Mouse (Mus musculus): ENCODE data around the gene Smtnl1. TPM values are rescaled to one million over a fixed set of nuclear protein-coding genes. Genes with fewer than 3 reads are reported as not detected.

Gene Smtnl1
- not detected for polyA plus RNA-seq (2014; fragmentation: Illumina TruSeq; extraction: RNeasy Lipid Tissue Mini Kit (QIAGEN cat#74804); ENCODE audit: low read depth, low replicate concordance)

GRCm38 (mm10) chr2:84822552-84822951 lies at the start of gene Smtnl1:
Gene Smtnl1, minus strand, starts transcription at chr2:84822652.

GRCm38 (mm10) chr2:84838593-84838949 lies 16.1 kb upstream of the Smtnl1 start, which contains the start of gene Slc43a1:
Gene Slc43a1, plus strand, starts transcription at chr2:84838850.

GRCm38 (mm10) chr2:84826488-84827282 lies 4.2 kb upstream of the Smtnl1 start, which contains the start of gene Timm10:
Gene Timm10, plus strand, starts transcription at chr2:84826997.

GRCm38 (mm10) chr2:84798493-84798921 lies 23.9 kb downstream of the Smtnl1 start, which contains the start of gene Ube2l6:
Gene Ube2l6, plus strand, starts transcription at chr2:84798828.

GRCm38 (mm10) chr2:84775241-84775640 lies 47.2 kb downstream of the Smtnl1 start, which contains the start of gene Serping1:
Gene Serping1, minus strand, starts transcription at chr2:84775444.

Other genes with a start within 250 kb of the Smtnl1 start
- 246 TPM for gene Ctnnd1, start 171.9 kb downstream of the Smtnl1 start, polyA plus RNA-seq (2014; fragmentation: Illumina TruSeq; extraction: RNeasy Lipid Tissue Mini Kit (QIAGEN cat#74804); ENCODE audit: low read depth, low replicate concordance)
- gene Btbd18, start 163.6 kb downstream of the Smtnl1 start, polyA plus RNA-seq (2014; fragmentation: Illumina TruSeq; extraction: RNeasy Lipid Tissue Mini Kit (QIAGEN cat#74804); ENCODE audit: low read depth, low replicate concordance): not detected
- 14.6 TPM for gene Selenoh, start 151.9 kb downstream of the Smtnl1 start, polyA plus RNA-seq (2014; fragmentation: Illumina TruSeq; extraction: RNeasy Lipid Tissue Mini Kit (QIAGEN cat#74804); ENCODE audit: low read depth, low replicate concordance)
- not detected for gene Gm28635, start 144.6 kb downstream of the Smtnl1 start, polyA plus RNA-seq (2014; fragmentation: Illumina TruSeq; extraction: RNeasy Lipid Tissue Mini Kit (QIAGEN cat#74804); ENCODE audit: low read depth, low replicate concordance)
- 72.2 TPM for gene Med19, start 144.2 kb downstream of the Smtnl1 start, polyA plus RNA-seq (2014; fragmentation: Illumina TruSeq; extraction: RNeasy Lipid Tissue Mini Kit (QIAGEN cat#74804); ENCODE audit: low read depth, low replicate concordance)
- gene Tmx2, start 143.5 kb downstream of the Smtnl1 start, polyA plus RNA-seq (2014; fragmentation: Illumina TruSeq; extraction: RNeasy Lipid Tissue Mini Kit (QIAGEN cat#74804); ENCODE audit: low read depth, low replicate concordance): 247 TPM
- gene Zdhhc5, start 107.5 kb downstream of the Smtnl1 start, polyA plus RNA-seq (2014; fragmentation: Illumina TruSeq; extraction: RNeasy Lipid Tissue Mini Kit (QIAGEN cat#74804); ENCODE audit: low read depth, low replicate concordance): 62.2 TPM
- 20.5 TPM for gene Clp1, start 95.3 kb downstream of the Smtnl1 start, polyA plus RNA-seq (2014; fragmentation: Illumina TruSeq; extraction: RNeasy Lipid Tissue Mini Kit (QIAGEN cat#74804); ENCODE audit: low read depth, low replicate concordance)
- gene Ypel4, start 88.6 kb downstream of the Smtnl1 start, polyA plus RNA-seq (2014; fragmentation: Illumina TruSeq; extraction: RNeasy Lipid Tissue Mini Kit (QIAGEN cat#74804); ENCODE audit: low read depth, low replicate concordance): 2.9 TPM
- gene Gm19426, start 79.0 kb downstream of the Smtnl1 start, polyA plus RNA-seq (2014; fragmentation: Illumina TruSeq; extraction: RNeasy Lipid Tissue Mini Kit (QIAGEN cat#74804); ENCODE audit: low read depth, low replicate concordance): not detected
- gene Serping1, start 47.2 kb downstream of the Smtnl1 start, polyA plus RNA-seq (2014; fragmentation: Illumina TruSeq; extraction: RNeasy Lipid Tissue Mini Kit (QIAGEN cat#74804); ENCODE audit: low read depth, low replicate concordance): 25.4 TPM
- gene Ube2l6, start 23.8 kb downstream of the Smtnl1 start, polyA plus RNA-seq (2014; fragmentation: Illumina TruSeq; extraction: RNeasy Lipid Tissue Mini Kit (QIAGEN cat#74804); ENCODE audit: low read depth, low replicate concordance): 24.4 TPM
- 4.1 TPM for gene Timm10, start 4.3 kb upstream of the Smtnl1 start, polyA plus RNA-seq (2014; fragmentation: Illumina TruSeq; extraction: RNeasy Lipid Tissue Mini Kit (QIAGEN cat#74804); ENCODE audit: low read depth, low replicate concordance)
- 3.0 TPM for gene Slc43a1, start 16.2 kb upstream of the Smtnl1 start, polyA plus RNA-seq (2014; fragmentation: Illumina TruSeq; extraction: RNeasy Lipid Tissue Mini Kit (QIAGEN cat#74804); ENCODE audit: low read depth, low replicate concordance)
- gene Rtn4rl2, start 64.1 kb upstream of the Smtnl1 start, polyA plus RNA-seq (2014; fragmentation: Illumina TruSeq; extraction: RNeasy Lipid Tissue Mini Kit (QIAGEN cat#74804); ENCODE audit: low read depth, low replicate concordance): not detected
- 88.1 TPM for gene Slc43a3, start 113.9 kb upstream of the Smtnl1 start, polyA plus RNA-seq (2014; fragmentation: Illumina TruSeq; extraction: RNeasy Lipid Tissue Mini Kit (QIAGEN cat#74804); ENCODE audit: low read depth, low replicate concordance)
- not detected for gene Prg2, start 157.8 kb upstream of the Smtnl1 start, polyA plus RNA-seq (2014; fragmentation: Illumina TruSeq; extraction: RNeasy Lipid Tissue Mini Kit (QIAGEN cat#74804); ENCODE audit: low read depth, low replicate concordance)
- gene Prg3, start 165.6 kb upstream of the Smtnl1 start, polyA plus RNA-seq (2014; fragmentation: Illumina TruSeq; extraction: RNeasy Lipid Tissue Mini Kit (QIAGEN cat#74804); ENCODE audit: low read depth, low replicate concordance): not detected
- gene Ssrp1, start 214.6 kb upstream of the Smtnl1 start, polyA plus RNA-seq (2014; fragmentation: Illumina TruSeq; extraction: RNeasy Lipid Tissue Mini Kit (QIAGEN cat#74804); ENCODE audit: low read depth, low replicate concordance): 126 TPM
- gene P2rx3, start 214.8 kb upstream of the Smtnl1 start, polyA plus RNA-seq (2014; fragmentation: Illumina TruSeq; extraction: RNeasy Lipid Tissue Mini Kit (QIAGEN cat#74804); ENCODE audit: low read depth, low replicate concordance): 0.99 TPM
- gene Tnks1bp1, start 225.4 kb upstream of the Smtnl1 start, polyA plus RNA-seq (2014; fragmentation: Illumina TruSeq; extraction: RNeasy Lipid Tissue Mini Kit (QIAGEN cat#74804); ENCODE audit: low read depth, low replicate concordance): 0.99 TPM